Mouse (Mus musculus): ENCODE measurements around the gene Pla2g16.

DNA sequence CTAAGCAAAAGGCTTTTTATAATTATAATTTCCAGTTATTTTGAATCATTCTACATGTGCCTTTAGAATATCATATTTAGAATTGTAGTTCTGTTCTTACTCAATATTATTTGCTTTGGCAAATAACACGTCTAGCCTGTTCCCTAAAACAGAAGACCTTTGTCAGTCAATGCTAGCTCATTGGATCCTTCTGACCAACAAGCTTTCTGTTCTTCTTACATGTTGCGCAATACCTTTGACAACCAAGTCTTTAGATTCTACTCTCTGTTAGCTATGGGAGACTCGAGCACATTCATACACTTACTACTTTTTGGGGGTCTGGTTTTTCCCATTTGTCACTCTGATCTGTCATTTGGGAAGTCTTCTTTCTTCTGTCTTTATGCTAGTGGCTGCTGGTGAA, 35.6 kb upstream of the Pla2g16 start:
- TF ChIP-seq CTCF (conservative IDR thresholded peaks at IDR 0.05; ENCODE audit: insufficient read depth, insufficient read length, low read depth, low read length) (no peak), POLR2A (IDR thresholded peaks at IDR 0.05; ENCODE audit: low read depth, low read length) (no peak)

All from kidney, adult 2 months (tissue).